Mouse (Mus musculus): ENCODE results near the gene Plp2.
A peak's percentile ranks its signal among the peaks of the same experiment; 100 is the strongest.

GRCm38 (mm10) chrX:7645349-7645748 is 25.8 kb downstream of the Plp2 start:
- TF ChIP-seq CTCF (conservative IDR thresholded peaks at IDR 0.05; ENCODE audit: insufficient read depth, insufficient read length, low read depth, low read length) (peak; percentile 50), POLR2A (IDR thresholded peaks at IDR 0.05; ENCODE audit: low read depth, low read length) (no peak)

Data from kidney, adult 2 months (tissue).